Mouse (Mus musculus) testis, adult 2 months (tissue): Measurements from ENCODE around the gene Fam227a. TPM values are rescaled to one million over a fixed set of nuclear protein-coding genes. Genes with fewer than 3 reads are reported as not detected.
"Not testable (repeated sequence)": the region's sequence is repeated elsewhere in the genome, so short reads cannot be mapped to it uniquely, and the experiment has no call there.

ENCODE experiments used
- H3K27ac ChIP-seq: fragments of 200-500 bp; 2 replicates; pipeline ENCODE4 v1.5.1; 2012; ENCODE audit warnings: low read depth, low read length; ENCODE audit not compliant: control insufficient read depth, insufficient read depth
- H3K27me3 ChIP-seq: fragments of 200-500 bp; 2 replicates; pipeline ENCODE4 v1.6.1; 2012; ENCODE audit warnings: mild to moderate bottlenecking, low read length, moderate library complexity; ENCODE audit not compliant: control insufficient read depth, insufficient read depth
- H3K36me3 ChIP-seq: fragments of 200-500 bp; 2 replicates; pipeline ENCODE4 v1.6.1; 2012; ENCODE audit warnings: mild to moderate bottlenecking, low read length; ENCODE audit not compliant: control insufficient read depth, insufficient read depth
- H3K4me1 ChIP-seq: fragments of 200-500 bp; 2 replicates; pipeline ENCODE4 v1.6.1; 2012; ENCODE audit warnings: low read length; ENCODE audit not compliant: control insufficient read depth, insufficient read depth
- H3K4me3 ChIP-seq: fragments of 200-500 bp; 2 replicates; pipeline ENCODE4 v1.5.1; 2012; ENCODE audit warnings: low read depth, mild to moderate bottlenecking, low read length, moderate library complexity, mixed read lengths; ENCODE audit not compliant: control insufficient read depth
- CTCF ChIP-seq: fragments of 200-500 bp; IDR thresholded peaks from 2 replicates; pipeline ENCODE4 v1.5.1; 2012; ENCODE audit warnings: low read depth, mild to moderate bottlenecking, inconsistent platforms, low read length, moderate library complexity; ENCODE audit not compliant: control insufficient read depth, insufficient read depth, insufficient replicate concordance
- POLR2A ChIP-seq: fragments of 200-500 bp; IDR thresholded peaks from 2 replicates; pipeline ENCODE4 v1.6.1; 2012; ENCODE audit warnings: low read depth, mild to moderate bottlenecking, inconsistent platforms, low read length, moderate library complexity; ENCODE audit not compliant: control insufficient read depth
- polyA plus RNA-seq: library from polyadenylated mRNA; depleted of rRNA; stranded (reverse); fragments of >200 nt; gene quantifications from 2 replicates; pipeline ENCODE4 v1.2.3, GENCODE M21; 2012

Gene Fam227a
- polyA plus RNA-seq, 1 experiment, result 20.0 TPM

GRCm38 (mm10) chr15:79681973-79682372 is 23.2 kb upstream of the Fam227a start:
- no peak for TF ChIP-seq CTCF
- no peak for TF ChIP-seq POLR2A
- Histone ChIP-seq H3K36me3 (peaks cover 3% of the 10 kb centered on the region), H3K4me1 (peaks cover 8% of the 10 kb centered on the region), H3K27me3 (no peaks in the 10 kb centered on the region), H3K27ac (no peak overlapping the region), H3K4me3 (no peak overlapping the region)

GRCm38 (mm10) chr15:79677936-79678335 is 19.2 kb upstream of the Fam227a start:
- Histone ChIP-seq H3K27ac (no peak overlapping the region), H3K4me3 (no peak overlapping the region), H3K36me3 (no peaks in the 10 kb centered on the region; the same call in 1 of the 2 replicates), H3K27me3 (no peaks in the 10 kb centered on the region), H3K4me1 (peaks cover 2% of the 10 kb centered on the region; the same call in 1 of the 2 replicates)
- TF ChIP-seq POLR2A, result no peak
- TF ChIP-seq CTCF, result no peak

DNA sequence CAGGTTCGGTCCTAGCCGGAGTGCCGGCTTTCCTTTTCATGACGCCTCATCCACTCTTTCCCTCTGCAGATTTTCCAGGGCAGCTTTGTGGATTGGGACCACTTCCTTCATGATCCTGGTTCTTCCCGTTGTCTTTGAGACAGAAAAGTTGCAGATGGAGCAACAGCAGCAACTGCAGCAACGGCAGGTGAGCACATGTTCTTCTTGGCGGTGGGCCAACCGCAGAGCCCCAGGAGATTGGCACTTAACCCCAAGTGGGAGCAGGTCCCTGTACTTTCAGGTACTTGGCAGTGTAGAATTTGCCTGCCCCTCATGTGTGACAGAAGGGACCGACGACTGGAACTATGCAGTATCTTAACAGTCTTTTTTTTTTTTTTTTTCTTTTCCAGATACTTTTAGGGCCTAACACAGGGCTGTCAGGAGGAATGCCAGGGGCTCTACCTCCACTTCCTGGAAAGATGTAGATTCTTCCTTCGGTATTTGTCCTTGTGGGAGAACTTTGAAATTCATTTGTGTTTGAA is 13.1 kb upstream of the Fam227a start:
- H3K4me1 ChIP-seq, H3K27me3 ChIP-seq, H3K36me3 ChIP-seq, H3K27ac ChIP-seq: not testable (repeated sequence)
- peak overlapping the region; percentile 81 for H3K4me3 ChIP-seq

DNA sequence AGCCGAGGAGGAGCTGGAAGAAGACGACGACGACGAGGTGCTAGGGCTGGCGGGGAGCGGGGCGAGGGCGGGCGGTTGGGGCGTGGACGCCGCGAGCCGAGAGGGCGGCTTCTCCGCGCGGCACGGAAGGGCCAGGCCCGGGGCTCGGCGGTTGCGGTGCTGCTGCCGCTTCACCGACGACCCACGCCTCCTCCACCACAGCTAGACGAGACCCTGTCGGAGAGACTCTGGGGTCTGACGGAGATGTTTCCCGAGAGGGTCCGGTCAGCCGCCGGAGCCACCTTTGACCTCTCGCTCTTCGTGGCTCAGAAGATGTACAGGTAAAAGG is 12.2 kb upstream of the Fam227a start:
- Histone ChIP-seq H3K27ac (peak overlapping the region; percentile 86), H3K36me3 (no peaks in the 10 kb centered on the region; the same call in 1 of the 2 replicates)
- TF ChIP-seq CTCF (no peak), POLR2A (no peak)

DNA sequence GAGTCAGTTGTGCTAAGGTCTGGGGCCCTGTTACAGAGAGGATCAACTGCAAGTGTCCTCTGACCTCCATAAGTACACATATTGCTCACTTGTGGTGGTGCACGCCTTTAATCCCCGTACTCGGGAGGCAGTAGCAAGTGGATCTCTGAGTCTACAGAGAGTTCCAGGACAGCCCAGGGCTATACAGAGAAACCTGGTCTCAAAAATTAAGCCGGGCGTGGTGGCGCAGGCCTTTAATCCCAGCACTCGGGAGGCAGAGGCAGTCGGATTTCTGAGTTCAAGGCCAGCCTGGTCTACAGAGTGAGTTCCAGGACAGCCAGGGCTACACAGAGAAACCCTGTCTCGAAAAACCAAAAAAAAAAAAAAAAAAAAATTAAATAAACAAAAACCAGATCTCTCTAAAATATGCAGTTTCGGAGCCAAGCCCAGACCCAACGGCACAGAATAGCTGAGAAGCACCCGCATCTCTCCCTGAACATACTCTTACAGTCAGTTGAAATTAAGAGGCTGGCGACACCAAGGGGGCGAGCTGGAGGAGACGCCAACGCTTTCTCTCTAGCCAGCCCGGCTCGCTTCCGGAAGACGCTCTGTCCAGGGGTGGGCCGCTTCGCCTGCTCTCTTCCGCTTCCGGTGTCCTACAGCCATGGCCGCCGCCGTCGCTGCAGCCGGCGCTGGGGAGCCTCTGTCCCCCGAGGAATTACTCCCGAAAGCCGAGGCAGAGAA is 11.7 kb upstream of the Fam227a start, which contains the start of gene Tomm22:
TSS of gene Tomm22 (plus strand) at position 613 of the 723 bp plus-strand sequence.
- no peaks in the 10 kb centered on the region; the same call in 1 of the 2 replicates for H3K36me3 ChIP-seq

More for the DNA sequence above, 12.2 kb upstream of the Fam227a start:
- no peaks in the 10 kb centered on the region for H3K27me3 ChIP-seq
- H3K4me3 ChIP-seq, result peak overlapping the region; percentile 93
- H3K4me1 ChIP-seq, result peaks cover 5% of the 10 kb centered on the region

DNA sequence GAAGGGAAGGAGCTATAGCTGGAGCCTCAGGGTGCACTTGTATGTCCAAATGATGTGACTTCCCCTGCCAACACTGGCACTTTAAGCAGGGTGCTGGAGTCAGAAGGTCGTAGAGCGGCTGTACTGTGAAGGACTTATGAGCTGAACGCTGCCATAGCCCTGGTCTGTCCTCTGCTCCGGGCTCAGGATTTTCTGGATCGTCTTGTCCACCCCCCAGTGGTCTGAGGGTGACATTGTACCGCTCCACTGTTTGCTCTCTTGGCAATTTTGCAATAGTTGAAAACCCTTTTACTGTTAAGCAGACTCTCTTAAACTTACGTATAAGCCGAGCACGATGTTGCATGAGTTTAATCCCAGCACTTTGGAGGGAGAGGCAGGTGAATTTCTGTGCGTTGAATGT is 10.4 kb upstream of the Fam227a start:
- TF ChIP-seq CTCF, result 0 out of 2 replicates have a peak, but pooled peaks have one; percentile 13
- TF ChIP-seq POLR2A, result no peak
- peaks cover 5% of the 10 kb centered on the region for H3K4me1 ChIP-seq
- H3K4me3 ChIP-seq, result no peak overlapping the region
- no peaks in the 10 kb centered on the region for H3K27me3 ChIP-seq
- H3K27ac ChIP-seq, result no peak overlapping the region
- no peaks in the 10 kb centered on the region; the same call in 1 of the 2 replicates for H3K36me3 ChIP-seq

More for the DNA sequence above, 11.7 kb upstream of the Fam227a start, which contains the start of gene Tomm22:
- peak; percentile 82 for TF ChIP-seq POLR2A
- TF ChIP-seq CTCF, result peak; percentile 58; the same call in 1 of the 2 replicates
- Histone ChIP-seq H3K27ac (peak within 1 kb of the TSS; percentile 86), H3K27me3 (no peaks in the 10 kb centered on the region), H3K4me3 (peak within 1 kb of the TSS; percentile 93), H3K4me1 (peaks cover 5% of the 10 kb centered on the region)

DNA sequence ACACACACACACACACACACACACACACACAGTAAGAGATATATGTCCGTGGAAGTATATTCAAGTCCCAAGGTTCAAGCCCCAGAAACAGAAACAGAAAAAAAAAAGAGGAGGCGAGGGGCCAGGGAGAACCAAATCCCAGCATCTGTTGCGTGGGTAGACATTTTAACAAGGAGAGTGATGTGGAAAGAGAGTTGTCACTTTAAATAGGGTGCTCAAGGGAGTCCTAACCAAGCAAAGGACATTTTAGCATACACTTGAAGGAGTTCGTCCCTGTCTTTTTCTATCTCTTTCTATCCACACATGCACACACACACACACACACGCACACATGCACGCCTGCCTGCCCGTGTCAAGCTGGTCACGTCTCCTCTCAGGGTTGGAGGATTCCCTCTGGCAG is 5.9 kb upstream of the Fam227a start:
- peaks cover 2% of the 10 kb centered on the region for H3K36me3 ChIP-seq
- H3K27ac ChIP-seq, result no peak overlapping the region
- H3K4me3 ChIP-seq, result no peak overlapping the region
- H3K27me3 ChIP-seq, result no peaks in the 10 kb centered on the region
- peaks cover 1% of the 10 kb centered on the region; the same call in 1 of the 2 replicates for H3K4me1 ChIP-seq
- no peak for TF ChIP-seq POLR2A
- TF ChIP-seq CTCF, result no peak
